Mouse (Mus musculus): ENCODE measurements around the gene Adcy5.
A peak's percentile ranks its signal among the peaks of the same experiment; 100 is the strongest.

Gene Adcy5

DNA sequence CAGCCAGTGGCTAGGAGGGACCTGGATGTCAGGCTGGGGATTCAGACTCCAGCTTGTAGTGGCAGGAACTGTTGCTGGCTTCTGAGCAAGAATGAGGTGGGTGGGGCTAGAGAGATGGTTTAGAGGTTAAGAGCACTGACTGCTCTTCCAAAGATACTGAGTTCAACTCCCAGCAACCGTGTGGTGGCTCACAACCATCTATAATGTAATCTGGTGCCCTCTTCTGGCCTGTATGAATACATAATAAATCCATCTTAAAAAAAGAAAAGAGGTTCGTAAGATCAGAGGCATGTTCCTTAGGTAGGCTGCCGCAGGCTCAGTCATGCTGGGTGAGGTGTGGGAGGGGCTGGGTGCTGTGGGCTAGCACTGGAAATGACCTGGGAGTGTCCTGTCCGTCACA is 116.9 kb downstream of the Adcy5 start:
- DNase-seq (ENCODE audit: low read depth) = no peak

DNA sequence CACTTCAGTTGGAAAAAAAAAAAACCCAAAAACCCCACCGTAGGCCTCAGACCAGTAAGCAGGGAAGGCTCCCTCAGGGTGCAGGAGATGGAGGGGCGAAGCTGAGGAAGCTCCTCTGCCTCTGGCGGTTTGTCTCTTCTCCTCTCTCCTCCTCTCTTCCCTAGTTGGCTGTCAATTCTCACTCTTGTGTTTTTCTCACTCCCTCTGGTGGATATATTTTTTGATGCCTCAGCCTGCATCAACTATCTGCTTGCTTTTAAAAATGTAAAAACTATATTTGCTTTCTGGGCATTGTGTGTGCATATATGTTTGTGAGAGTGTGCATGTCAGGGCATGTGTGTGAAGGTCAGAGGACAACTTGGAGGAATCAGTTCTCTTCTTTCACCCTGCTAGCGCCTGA is 117.7 kb downstream of the Adcy5 start:
- DNase-seq (ENCODE audit: low read depth) = no peak

DNA sequence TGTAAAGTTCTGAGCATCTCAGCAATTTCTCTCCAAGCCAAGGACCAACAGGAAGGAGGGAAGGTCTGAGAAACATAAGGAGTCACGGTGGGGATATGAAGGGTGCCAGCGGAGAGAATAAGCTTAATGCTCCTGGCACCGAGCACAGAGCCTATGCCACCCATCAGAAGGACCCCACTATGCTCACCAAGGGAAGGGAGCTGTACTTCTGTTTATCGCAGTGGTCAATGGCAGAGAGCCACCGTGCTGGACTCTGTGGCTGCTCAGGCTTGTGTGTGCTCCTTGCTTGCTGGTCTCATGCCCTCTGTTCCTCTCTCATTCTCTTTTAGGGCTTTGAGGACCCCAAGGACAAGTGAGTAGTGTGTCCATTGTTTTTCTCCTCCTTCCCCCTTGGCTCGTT is 123.5 kb downstream of the Adcy5 start:
- no peak for DNase-seq (ENCODE audit: low read depth)

DNA sequence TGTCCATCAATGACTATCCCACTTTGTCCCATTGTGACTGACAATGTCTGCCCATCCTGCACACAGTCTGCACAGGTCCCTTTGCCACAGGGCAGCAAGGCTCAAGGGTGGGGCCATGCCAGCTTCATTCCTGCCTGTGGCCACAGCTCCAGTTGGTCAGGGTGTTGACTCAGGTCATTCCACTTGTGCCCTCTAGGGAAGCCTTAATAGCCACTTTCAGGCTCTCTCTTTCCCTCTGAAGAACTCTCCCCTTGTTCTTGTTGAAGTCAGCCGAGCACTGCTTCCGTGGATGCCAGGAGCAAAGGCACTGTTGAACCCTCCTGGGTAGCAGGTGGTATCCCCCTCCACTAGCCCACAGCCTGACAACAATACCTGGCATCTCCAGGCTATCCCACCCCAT is 127.8 kb downstream of the Adcy5 start:
- no peak for DNase-seq (ENCODE audit: low read depth)

DNA sequence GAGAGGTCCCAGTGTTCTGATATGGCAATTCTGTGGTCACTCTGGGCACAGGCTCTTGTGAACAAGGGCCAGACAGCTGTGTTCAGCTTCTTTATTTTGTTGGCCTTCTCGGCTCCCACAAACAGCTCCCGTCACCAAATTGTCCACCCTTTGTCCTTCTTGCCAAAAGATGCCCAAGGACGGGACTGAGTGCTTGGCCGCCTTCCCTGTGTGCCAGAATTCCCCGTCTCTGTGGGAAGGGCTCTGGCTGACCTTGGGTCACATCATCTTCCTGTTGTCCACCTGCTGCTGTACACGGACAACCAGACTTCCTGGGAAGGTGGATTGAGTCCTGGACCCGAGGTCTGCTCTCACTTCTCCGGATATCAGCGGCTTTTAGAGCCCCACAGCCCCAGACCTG is 131.1 kb downstream of the Adcy5 start:
- DNase-seq (ENCODE audit: low read depth) = no peak

DNA sequence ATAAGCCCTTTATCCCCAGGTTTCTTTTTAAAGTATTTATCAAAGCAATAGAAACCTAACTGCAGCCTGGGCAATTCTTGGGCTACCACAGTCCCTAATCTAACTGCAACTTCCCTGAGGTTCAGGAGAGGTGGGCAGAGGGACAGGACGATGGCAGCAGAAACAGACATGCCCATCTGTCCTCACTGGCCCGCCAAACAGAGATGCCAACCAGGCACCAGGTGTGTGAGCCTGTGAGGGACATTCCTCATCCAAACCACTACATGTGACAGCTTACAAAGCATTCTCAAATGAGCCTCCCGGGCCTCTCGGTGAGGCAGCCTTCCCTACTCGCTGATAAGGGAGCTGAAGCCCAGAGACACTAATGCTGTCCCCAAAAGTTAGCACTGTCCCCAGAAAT is 132.6 kb downstream of the Adcy5 start:
- DNase-seq (ENCODE audit: low read depth) = no peak

DNA sequence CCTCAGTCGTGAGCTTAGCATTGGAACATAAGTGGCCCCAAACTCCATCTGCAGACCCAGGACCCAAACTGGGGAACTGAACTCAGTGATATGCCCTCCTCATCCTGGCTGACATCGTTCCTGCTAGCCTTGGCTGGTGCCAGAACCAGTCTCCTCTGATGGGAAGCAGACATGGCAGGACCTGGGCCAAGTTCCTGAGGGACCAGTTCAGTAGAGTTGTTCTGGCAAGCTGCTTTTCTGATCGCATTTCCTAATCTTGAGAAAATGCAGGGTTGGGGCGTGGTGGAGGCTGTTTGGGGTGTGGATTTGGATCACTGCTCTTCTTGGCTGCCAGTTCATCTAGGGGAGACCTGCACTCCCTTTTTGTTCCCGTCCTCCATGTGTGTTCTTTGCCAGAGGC is 143.1 kb downstream of the Adcy5 start:
- no peak for DNase-seq (ENCODE audit: low read depth)

DNA sequence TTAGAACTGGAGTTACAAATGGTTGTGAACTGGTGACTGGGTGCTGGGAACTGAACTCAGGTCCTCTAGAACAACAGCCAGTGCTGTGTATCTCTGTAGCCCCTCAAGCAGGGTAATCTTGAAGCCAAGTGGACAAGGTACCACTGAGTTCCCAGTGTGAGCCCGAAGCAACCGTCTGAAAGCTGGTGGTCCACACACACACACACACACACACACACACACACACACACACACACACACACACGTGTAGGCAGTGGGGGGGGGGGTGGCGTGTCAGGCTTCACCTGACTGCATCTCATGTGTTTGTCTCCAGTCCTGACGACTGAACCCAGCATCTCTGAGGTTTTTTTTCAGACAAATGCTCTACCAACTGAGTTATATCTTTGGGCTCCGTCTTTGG is 145.5 kb downstream of the Adcy5 start:
- no peak for DNase-seq (ENCODE audit: low read depth)

DNA sequence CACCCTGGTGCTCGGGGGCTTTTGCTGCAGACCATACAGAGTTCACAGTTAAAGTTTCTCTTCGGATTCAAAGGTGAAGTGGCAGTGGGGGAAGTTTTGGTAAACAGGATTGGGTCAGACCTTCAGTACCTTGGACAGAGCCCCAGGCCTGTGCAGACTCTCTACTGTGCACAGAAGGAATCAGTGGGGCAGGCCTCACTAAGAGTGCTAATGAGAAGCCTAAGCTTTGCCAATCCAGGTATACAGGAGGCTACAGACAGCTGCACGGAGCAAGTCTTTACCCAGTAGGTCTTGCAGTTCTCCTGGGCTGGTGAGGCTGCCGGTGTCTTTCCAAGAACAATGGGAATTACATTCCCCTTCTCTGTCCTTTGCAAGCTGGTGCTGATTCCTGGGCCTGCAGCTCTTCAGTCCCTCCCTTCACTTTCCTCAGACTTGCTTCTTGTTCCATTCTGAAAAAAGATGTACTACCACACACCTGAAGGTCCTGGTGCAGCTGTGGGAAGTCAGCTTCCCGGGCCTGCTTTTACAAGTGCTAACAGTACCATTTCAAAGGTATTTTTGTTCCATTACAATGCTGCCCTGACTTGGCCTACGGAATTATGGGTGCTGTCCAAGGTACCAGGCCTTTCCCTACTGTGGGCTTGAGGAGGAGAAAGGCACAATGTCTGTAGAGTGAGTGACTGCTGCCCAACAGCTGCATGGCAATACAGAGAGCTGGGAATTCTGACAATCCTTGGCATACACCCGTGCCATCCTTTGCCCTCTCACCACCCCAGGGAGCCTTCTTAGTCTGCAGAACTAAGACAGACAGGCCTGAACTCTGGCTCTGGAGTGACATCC is 148.0 kb downstream of the Adcy5 start:
- DNase-seq (ENCODE audit: low read depth) = no peak

DNA sequence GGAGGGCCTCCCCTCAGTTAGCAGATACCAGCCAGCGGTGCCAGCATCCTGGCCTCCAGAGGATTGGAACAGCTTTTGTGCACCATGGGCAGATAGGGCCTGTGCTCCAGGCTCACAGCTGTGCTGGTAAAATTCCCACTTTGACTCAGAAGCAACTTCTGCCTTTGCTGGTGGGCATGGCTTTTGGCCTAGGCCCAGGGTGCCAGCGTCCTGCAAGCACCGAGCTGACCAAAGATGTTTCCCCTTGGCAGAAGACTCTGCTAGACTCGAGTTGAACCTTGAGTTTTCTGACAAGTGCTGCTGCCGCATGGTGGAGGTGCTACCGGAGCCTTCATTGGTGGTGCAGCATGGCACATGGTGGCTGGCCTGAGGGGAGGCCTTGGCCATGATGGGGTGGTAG is 149.0 kb downstream of the Adcy5 start:
- no peak for DNase-seq (ENCODE audit: low read depth)

DNA sequence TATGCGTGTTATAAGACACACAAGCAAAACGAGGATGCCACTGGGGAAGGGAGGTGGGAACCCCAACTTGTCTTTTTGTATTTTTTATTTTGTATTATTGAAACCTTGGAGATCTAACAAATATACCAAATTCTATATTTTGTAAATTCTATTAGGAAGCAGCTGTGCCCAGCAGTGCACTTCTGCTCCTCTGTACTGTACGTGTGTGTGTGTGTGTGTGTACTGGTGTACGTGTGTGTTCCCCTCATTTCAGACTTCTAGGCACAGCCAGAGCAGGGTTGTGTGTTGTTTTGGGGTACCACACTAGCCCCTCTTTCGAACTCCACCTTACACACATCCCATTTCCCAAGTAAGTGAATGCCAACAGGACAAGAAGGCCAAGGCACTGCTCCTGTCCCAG is 149.7 kb downstream of the Adcy5 start:
- no peak for DNase-seq (ENCODE audit: low read depth)

DNA sequence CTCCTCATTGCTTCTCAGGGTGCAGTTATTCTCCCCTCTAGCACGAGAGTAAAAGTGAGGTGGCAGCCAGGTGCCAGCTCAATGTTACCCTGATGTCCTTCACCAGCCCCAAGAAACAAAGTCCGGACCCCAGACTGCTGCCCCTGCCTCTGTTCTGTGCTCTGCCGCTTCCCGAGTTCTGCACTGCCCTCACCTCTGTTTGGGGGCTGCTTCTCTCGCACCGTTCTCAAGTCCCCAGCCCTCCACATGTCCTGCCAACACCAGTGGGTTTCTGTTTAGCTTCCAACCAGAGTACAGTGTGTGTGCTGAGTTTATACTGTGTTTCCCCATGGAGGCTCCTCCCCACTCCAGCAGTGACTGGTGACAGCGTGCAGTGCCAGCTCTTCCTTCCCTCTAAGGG is 150.5 kb downstream of the Adcy5 start:
- DNase-seq (ENCODE audit: low read depth) = no peak

DNA sequence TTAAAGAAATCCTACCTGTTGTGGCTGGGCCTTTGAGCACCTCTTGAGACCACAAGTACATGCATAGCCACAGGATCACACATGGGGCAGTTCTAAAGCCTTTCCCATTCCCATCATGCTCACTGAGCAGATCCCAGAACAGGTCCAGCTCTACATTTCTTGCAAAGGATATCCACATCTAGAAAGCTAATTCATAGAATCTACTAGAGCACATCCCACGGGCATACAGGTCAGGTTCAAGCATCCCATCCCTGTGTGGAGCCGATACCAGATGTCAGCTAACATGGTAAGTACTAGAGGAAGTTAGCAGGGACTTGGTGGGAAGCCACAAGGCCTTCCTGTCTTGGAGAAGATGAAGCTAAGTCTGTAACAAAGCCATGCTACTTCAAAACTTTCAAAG is 152.0 kb downstream of the Adcy5 start:
- DNase-seq (ENCODE audit: low read depth) = no peak

DNA sequence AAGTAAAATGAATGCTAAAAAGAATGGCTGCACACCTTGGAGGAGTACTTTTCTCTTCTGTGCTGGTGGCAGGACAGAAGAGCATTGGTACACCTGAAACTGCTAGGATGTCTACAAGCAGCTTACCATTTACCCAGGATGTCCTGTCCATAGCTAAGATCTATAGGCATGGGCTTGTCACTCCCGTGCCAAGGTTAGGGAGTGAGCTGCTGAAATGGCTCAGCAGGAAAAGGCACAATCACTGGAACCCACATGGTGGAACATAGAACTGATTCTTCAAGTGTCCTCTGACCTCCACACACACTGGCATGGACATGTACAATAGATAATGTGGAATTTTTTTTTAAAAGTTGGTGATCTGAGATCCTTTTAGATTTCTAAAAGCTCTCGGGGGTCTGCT is 152.7 kb downstream of the Adcy5 start:
- no peak for DNase-seq (ENCODE audit: low read depth)

DNA sequence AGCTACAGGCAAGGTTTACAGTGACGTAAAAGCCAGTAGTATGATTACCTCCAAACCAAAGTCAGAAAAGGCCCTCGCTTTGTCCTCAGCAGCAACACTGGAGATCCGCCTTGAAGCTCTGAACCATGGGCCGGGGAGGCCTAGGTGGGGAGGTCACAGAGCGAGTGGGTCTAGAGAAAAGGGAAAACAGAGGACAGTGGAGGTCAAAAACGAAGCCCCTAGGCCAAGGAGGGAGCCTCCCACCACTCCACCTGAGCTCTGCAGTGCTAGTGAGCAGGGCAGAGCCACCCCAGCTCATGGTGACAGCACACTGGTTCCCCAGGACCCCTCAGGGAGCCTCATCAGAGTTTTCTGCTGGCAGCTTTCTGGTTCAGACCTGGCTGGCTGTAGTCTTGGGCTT is 153.3 kb downstream of the Adcy5 start:
- DNase-seq (ENCODE audit: low read depth) = no peak

DNA sequence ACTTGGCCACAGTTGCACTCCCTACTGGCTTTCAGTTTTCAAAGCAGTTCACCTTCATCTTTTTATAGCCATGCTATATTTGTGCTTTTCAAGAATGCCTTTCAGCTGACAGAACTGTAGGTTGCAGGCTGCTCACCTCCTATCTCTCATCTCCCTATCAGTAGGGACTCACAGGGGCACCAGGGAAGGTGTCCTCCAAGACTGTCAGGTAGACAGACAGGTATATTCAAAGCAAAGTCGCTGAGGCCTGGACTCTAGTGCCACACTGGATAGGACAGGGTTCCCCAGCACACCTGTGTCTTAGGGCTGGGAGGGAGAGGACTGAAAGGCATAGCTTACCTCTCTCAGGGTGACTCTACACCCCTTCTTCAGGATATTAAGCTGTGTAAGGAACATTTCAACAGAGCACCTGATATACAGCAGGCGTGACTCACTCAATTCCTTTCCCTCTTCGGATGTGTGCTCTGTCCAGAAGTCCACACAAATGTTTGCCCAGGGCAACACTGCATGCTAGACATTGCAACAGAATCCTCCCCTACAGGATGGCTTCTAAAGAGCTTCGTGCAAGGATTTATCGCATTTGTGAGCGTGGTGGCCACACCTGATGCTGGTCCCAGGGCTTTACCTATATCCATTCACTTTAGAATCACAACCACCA is 153.9 kb downstream of the Adcy5 start:
- no peak for DNase-seq (ENCODE audit: low read depth)

DNA sequence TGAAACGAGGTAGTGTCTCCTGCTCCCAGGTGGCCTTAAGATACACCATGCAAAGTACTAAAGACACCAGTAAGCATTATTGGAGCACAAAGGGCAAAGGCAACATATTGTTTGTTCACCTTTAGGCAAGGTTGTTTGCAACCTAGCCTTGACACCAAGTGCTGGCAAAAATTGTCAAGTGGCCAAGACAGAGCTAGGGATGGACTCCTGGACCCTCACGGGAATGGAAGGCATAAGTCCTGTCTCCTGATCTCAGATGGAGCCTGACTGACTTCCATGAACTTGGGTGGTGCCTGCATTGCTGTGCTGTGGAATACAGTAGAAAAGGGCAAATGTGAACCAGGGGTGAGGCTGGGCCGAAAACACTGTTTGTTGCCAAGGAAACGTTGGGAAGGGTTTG is 155.0 kb downstream of the Adcy5 start:
- no peak for DNase-seq (ENCODE audit: low read depth)

DNA sequence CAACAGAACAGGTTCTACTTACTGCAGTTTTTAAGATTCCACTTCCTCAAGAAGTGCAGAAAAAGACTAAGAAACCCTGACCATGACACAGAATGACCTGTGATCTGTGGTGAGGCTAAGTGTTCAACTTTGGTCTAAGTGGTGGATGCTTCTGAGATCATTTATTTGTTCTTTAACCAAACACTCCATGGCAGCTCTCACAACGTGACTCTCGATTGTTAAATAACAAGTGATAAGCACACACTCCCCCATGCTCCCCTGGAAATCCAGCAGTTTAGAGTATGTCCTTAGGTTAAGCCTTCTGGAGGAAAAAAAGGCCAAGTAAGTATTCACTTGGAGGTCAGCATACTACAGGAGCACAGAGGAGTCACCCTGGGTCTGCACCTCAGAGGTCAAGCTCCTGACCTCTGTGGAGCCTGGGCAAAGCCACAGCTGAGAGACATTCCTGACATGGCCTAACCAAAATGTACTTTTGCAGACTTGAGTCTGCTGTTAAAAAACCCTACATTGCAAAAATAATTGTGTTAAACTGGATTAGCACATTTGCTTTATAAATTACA is 156.0 kb downstream of the Adcy5 start:
- DNase-seq (ENCODE audit: low read depth) = no peak

DNA sequence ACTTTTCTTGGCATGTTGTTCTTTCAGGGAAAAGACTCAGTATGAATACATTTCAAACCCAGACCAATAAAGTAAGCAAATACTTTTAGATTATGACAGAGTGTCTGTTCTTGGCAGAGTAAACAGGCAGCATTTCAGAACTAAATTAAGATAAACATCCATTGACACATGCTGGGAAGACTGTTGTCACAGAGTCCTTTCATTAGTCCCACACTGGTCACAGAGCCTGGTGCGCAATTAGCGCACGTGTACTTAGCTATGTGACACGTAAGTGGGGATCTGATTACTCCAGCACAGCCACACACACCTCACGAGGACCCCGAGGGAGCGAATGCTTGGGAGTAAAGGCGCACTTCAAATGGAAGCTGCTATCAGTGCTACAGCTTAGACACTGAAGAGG is 156.9 kb downstream of the Adcy5 start:
- no peak for DNase-seq (ENCODE audit: low read depth)

DNA sequence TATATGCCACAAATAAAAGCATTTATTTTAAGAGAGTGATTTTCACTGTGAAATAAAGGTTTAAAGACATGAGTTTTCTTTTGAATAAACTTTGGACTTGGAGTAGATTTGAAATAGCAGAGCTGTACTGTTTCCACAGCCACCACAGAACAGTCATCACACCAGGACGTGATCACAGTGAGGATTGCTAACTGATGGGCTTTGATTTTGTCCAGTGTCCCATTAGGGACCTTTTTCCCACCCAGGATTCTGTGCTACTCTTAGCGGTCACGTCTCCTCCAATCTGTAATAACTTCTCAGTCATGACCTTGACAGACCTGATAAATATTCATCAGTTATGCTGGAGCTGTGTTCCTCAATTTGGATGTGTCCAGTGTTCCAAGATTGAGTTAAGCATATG is 160.8 kb downstream of the Adcy5 start:
- DNase-seq (ENCODE audit: low read depth) = no peak

DNA sequence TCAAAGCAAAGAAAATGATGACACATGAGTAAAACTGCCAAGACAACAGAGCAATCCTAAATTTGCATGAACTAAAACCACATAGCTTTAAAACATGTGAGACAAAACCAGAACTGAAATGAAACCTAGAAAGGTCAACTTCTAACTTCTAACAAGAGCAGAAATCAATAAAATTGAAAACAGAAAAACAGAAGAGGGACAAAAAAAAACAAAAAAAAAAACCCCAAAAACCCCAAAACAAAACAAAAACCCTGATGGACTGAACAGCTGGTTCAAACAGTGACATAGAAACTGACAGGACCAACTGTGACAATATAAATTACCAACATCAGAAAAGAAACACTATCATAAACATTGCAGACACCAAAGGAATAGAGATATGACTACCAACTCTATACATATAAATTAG is 162.2 kb downstream of the Adcy5 start:
- DNase-seq (ENCODE audit: low read depth) = no peak

DNA sequence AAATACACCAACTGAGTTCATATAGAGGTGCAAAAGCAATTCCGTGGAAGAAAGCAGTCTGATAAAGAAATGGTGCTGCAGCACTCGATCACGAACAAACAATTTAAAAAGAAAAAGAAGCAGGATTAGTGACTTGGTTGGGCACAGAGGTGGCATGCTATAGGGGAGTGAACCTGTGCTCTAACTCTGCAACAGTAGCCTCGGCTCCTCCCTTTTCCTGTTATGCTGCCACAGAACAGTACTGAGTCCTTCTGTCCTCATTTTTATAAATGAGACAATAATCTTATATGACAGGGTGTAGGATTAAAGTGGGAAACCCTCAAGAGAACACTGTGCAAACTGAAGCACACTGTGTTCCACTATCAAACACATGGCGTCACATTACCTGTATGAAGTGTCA is 162.8 kb downstream of the Adcy5 start:
- no peak for DNase-seq (ENCODE audit: low read depth)

DNA sequence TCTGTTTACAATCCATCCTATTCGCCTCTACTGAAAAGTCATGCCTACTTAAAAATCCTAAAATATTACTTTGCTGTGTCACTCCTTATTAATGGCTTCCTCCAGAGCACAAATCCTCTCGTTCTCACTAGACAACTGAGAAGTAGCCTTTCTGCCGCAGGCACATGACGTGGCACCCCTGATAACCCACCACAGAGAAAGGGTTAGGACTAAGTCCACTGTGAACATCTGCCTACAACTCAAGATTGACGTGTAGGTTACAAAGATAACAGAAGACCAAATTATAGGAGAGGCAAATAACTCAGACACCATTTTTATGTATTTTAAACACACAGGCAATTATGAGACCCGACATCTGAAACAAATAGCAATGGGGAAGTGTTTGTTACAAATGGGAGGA is 163.7 kb downstream of the Adcy5 start:
- no peak for DNase-seq (ENCODE audit: low read depth)

DNA sequence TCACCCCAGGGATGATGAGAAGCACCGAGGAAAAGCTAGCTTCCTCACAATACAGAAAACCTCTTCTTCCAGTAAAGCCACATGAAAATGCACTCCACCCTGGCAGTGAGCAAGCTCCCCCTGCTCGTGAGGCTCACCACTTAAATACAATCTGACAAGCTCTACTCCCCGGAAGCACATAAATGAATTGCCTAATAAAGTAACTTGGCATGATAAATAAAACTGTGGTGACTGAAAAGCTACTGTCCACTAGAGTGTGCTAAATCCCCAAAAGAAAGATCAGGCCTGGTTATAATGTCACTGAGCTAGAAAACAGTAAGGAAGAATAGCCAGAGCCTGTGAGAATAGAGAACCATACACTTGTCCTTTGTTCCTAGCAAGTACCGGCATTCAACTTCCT is 164.7 kb downstream of the Adcy5 start:
- peak; percentile 6 for DNase-seq (ENCODE audit: low read depth)

Measured in naive thymus-derived CD4-positive, alpha-beta T cell, adult 2 months (primary cell).